Mouse (Mus musculus): ENCODE data around the gene Tomt.

Gene Tomt

GRCm38 (mm10) chr7:101852846-101853245 is 53.3 kb downstream of the Tomt start:
- no peak for DNase-seq

- DNase-seq, result no peak
Measured at GRCm38 (mm10) chr7:101851689-101852088, 54.5 kb downstream of the Tomt start.
